Mouse (Mus musculus) heart, adult 8-10 months (tissue): ENCODE data around the gene 2010106E10Rik. TPM values are rescaled to one million over a fixed set of nuclear protein-coding genes. Genes with fewer than 3 reads are reported as not detected.

Experiments used
- DNase-seq: peaks from one replicate; pipeline ENCODE4 v3.0.0; 2022; ENCODE audit warnings: low spot score
- total RNA-seq, 4 experiments: library from RNA; stranded (reverse); gene quantifications; 2 replicates each; pipeline ENCODE4 v1.2.4; 2022

The 2010106E10Rik gene
- not detected for total RNA-seq

DNA sequence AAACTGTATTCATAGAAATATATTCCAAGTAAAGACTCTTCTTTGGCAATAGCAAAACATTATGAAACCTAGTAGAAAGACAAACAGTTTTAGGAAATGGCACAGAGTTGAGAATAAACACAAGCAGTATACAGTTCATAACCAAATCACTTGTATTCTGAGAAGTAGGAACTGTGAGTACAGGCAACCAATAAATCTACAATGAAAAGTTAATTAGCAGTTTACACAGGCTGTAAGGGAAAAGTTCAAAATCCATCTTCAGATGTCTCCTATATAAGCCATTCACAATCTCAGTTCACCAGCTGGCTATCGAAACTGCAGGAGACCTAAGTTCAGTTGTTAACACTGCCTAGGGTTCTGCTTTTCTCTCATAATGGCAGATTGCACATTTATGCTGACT is at the start of gene 2010106E10Rik:
Gene 2010106E10Rik (plus strand): TSS at position 301 of the 400 bp plus-strand sequence.
- no peak for DNase-seq

DNA sequence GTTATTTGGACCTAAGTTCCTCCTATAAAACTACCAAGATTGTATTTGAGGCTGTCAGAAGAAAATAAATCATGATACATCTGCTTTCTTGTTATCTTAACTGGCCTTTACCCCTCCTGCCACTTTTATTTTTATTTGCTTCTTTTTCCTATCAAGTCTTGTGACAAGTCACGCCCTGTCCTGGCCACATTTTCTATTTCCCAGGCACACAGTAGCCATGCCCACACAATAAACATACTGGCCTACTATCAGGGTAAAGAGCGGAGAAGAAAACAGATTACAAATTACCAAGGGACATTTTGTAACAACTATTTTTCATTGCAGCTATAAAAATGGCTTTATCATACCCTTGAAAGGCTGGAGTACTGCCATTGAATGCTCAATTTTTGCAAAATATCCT is 10.6 kb downstream of the 2010106E10Rik start:
- no peak for DNase-seq

DNA sequence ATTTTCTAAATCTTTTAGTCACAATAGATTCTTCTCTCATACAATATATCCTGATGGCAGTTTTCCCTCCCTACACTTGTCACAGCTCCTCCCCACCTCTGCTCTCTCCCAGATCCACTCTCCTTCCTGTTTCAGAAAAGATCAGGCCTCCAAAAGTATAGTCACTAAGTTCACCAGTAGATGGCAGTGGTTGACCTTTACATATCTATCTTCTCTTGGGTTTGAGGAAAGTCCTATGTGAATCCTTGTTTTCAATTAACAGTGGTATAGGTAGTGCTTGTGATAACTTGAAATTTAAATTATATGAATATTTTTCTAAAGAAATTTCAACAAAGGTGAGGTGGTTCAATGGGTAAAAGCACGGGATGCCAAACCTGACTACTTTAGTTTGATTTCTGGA is 29.7 kb downstream of the 2010106E10Rik start:
- peak; percentile 1 for DNase-seq

DNA sequence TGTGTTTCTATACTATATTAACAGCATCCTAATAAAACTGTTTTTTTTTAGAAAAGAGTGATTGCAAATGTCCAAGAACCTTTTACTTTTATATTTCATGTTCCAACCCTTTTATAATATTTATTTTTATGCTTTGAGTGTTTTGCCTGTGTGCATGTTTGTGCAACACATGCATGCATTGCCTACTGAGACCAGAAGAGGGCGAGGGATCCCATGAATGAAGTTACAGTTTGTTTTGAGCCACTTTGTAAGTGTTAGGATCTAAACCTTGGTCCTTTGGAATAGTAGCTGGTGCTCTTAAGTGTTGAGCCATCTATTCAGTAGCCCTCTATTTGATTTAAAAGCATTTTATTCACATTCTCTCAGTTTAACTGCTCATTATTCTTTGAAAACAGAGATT is 48.0 kb downstream of the 2010106E10Rik start:
- DNase-seq: no peak

DNA sequence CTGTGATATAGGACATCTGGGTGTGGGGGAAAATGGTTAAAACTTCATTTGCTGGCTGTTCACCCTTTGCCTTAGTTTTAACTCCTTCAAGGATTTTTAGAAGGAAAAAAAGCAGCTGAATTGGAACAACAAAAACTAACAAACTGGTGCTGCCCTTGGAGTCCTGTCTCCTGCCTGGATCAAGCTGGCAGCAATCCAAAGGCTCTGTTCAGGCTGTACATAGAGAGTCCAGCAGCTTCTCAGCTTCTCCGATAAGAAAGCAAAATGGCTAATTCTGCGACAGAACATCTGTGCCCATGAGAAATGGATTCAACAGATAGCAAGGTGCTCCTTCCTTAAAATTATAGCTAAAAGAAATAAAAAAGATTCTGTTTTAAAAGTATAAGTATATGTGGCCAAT is 72.6 kb downstream of the 2010106E10Rik start:
- DNase-seq: no peak

DNA sequence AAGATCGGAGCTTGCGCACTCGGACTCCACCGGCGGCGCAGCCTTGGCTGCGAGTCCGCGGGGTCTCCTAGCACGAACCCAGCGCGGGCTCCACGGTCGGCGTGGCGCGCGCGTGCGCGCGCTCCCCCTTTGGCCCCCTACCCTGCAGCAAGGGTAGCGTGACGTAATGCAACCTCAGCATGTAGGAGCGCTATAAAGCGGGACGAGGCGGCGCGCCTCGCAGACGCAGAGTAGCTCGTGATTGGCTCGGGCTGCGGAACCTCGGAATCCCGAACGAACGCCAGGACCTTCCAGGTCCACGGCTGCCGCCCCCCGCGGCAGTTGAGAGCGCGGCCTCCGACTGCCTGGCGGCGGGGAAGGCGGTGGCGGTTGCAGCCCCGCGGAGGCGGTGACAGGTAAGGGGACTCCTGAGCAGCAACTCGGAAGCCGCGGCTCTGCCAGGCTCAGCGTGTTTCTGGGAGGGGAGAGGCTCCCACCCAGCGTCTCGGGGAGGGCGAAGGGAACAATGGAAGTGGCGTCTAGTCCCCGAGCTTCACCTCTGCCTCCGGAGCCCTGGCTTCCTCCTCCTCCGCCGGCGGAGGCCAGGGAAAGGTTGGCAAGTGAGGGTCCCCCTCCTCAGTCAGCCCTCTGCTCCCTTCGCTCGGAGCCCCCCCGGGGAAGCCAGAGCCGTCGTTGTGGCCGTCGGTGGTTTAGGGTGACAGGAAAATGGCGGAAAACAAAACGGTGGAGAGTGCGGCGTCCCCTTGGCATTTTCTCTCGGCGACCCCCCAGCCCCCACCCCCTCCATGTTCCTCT is 105.6 kb downstream of the 2010106E10Rik start, which contains the start of gene Zfp711:
Gene Zfp711 (plus strand): TSS at position 16 of the 795 bp plus-strand sequence.
- peak; percentile 7 for DNase-seq

DNA sequence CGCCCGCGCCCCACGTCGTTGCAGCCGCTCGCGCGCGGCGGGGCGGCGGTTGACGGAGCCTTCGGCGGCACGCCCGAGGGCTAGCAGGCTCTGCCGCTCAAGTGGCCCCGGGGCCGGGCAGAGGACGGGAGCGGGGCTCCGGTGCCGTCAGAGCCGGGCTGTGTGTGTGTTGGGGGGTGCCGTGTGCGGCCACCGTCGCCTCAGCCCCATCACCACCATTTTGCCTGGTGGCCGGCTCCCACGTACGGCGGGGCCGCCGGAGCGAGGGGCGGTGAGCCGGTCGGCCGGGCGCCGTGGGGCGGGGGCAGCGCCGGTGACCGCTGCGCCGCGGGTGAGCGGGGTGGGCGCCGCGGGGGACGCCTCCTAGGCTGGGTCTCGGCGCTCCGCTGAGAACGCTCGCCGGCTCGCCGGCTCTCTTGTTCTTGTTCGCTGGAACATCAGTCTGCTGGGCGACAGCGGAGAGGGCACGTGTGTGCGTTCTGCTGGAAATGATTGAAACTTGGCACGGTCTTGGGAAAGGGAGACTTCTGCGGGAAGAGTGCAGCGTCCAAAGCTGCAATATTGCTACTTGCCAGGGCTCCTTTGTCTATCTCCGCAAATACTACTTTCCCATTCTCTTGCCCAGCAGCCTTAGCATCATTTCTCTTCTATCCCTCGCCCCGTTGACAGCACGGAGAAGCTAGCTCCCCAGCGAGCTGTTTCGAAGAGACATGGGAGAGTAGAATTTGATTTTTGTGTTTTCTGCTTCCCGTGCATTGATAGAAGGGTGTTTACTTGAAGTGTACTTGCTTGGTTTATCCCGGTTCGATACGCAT is 106.4 kb downstream of the 2010106E10Rik start:
- no peak for DNase-seq

Other genes starting within 250 kb of the 2010106E10Rik start
- gene Apool, start 183.9 kb upstream of the 2010106E10Rik start, total RNA-seq: 10 to 100 TPM; 62.4 to 73.2 (median 67.0) TPM
- not detected for gene Satl1, start 88.5 kb upstream of the 2010106E10Rik start, total RNA-seq
- gene Zfp711, start 105.3 kb downstream of the 2010106E10Rik start, total RNA-seq: under 1 TPM; 0.11 to 0.47 (median 0.18) TPM
- under 1 TPM in 1 of 4 experiments, not detected in 3; 0.06 TPM for gene Pof1b, start 203.4 kb downstream of the 2010106E10Rik start, total RNA-seq